Mouse (Mus musculus): ENCODE data around the gene Lcat. TPM values are rescaled to one million over a fixed set of nuclear protein-coding genes. Genes with fewer than 3 reads are reported as not detected.
A peak's percentile ranks its signal among the peaks of the same experiment; 100 is the strongest.

Gene Lcat
- total RNA-seq, 2 experiments from 2014 or later = 2.4 TPM; not detected in 1

DNA sequence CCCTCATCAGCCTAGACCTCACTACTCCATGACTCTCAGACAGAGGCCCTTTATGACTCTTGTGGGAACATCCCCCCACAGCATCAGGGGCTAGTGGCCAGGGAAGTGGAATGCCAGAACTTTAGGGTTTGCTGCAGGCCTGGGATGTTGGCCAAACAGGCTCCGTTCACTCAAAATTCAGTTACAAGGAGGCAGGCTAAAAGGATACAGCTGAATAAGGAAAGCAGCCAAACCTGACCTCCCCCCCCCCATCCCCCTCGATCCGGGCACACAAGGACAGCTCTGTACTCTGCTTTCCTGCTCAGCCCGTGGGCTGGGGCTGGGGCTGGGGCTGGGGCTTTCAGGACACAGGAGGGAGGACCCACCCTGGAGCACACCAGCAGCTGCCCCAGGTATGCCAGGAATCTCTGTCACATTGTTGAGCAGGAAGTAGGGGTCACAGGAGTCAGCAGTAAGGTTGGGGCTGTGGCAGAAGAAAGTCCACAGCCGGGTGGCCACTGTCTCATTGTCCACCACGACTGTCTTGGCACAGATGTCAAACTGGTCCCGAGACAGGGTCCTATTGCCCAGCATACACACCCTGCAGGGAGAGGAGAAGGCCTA lies 8.0 kb upstream of the Lcat start:
- ATAC-seq (replicated peaks; ENCODE audit: low FRiP score, poor library complexity, severe bottlenecking) = no peak

DNA sequence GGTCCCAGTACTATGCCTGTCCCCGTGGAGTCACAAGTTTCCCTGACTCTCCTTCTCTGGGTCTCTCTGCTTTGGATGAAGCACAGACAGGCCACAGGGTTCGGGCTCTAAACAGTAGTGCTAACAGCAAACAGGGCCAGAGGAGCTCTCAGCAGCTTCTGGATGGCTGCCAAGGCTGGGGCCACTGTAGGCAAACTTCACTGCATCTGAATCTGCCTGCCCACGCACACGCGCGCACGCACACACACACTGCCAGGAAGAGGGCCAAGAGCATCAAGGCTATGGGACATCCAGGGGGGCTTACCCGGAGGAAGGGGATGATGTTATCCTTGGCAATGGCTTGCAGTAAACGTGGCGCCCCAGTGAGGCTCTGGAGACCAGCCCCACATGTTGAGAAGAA lies 6.2 kb upstream of the Lcat start:
- no peak for ATAC-seq (replicated peaks; ENCODE audit: low FRiP score, poor library complexity, severe bottlenecking)

DNA sequence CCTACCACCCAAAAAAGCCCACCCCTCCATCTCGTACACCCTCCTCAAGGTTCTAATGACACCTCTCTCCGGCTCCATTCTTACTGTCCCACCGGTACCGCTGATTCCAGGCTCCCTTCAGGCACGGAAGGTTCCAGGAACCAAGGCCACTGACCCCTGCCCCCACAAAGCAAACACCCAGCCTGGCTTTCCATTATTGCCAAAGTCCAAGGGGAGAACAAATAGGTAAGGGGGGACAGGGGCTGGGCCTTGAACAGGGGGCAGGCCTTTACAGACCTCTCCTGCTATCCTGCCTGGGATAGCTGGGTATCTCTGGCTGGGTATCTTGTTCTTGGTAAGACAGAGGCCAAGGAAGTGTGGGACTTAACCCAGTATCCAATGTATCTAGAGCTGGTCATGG lies 640 bp downstream of the Lcat start:
- no peak for ATAC-seq (replicated peaks; ENCODE audit: low FRiP score, poor library complexity, severe bottlenecking)

DNA sequence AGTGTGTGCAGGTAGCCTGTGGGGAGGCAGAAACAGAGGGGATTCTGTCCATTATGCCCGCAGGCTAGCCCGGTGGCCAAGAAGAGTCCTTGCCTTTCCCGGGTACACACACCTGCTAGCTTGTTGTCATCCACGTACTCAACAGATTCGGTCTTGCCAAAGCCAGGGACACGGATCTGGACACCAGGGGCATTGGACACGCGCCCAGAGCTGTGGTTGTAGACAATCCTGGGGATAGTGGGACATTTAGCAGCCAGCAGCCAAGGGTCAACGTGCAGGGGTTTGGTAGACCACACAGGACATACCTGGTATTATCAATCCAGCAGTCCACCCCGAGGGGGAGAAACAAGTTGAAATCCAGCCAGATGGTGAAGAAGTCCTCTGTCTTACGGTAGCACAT lies 1.2 kb downstream of the Lcat start:
- ATAC-seq (replicated peaks; ENCODE audit: low FRiP score, poor library complexity, severe bottlenecking) = no peak

DNA sequence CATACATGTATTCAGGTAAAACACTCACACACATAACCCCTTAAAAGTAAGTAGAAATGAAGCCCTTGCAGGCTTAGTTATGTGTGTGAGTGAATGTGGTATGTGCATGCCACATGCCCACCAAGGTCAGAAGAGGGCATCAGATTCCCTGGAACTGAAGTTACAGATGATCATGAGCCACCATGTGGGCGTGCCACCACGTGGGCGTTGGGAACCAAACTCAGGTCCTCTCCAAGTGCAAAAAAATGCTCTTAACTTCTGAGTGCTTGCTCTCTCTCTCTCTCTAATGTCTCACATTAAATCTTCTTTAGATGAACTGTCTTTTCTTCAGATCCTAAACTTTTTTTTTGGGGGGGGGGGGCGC lies 4.9 kb downstream of the Lcat start, which contains the start of gene Psmb10:
Gene Psmb10 (minus strand): TSS at position 139 of the 364 bp plus-strand sequence.
- ATAC-seq (replicated peaks; ENCODE audit: low FRiP score, poor library complexity, severe bottlenecking) = no peak

DNA sequence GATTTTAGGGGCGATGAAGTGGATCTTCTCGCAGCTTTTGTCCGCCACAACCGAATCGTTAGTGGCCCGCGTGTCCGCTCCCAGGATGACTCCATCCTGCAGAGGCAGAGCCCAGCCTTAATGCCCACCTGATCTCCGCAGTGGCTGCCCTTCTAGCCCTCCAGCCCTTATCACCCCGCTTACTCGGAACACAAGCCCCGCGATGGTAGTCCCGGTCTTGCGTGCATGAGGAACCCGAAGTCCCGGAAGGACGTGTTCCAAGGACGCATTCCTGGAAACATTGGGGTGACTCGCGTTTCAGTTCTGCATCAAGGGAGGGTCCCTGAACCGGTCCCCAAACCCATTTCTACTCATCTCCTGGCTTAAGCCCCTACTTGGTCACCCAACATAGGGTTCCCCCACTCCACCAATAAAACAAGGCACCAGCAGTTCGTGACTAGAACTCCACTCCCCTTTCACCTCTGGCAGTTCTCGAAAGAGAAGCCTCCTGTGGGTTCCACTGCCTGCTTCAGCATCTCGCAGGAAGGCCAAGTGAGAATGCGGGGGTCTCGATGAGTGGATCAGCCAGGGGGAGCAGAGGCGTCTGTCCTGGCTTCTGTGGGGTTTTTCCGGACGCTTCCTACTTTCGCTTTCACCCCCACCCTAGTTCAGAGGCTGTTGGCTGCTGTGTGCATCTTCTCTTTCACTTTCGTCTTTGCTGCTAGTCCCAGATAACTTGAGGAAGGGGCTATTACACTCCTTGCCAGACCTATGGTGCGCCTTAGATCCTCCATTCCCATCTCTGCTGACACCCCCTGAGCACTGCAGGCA lies 5.5 kb downstream of the Lcat start:
- peak; percentile 55 for ATAC-seq (replicated peaks; ENCODE audit: low FRiP score, poor library complexity, severe bottlenecking)

DNA sequence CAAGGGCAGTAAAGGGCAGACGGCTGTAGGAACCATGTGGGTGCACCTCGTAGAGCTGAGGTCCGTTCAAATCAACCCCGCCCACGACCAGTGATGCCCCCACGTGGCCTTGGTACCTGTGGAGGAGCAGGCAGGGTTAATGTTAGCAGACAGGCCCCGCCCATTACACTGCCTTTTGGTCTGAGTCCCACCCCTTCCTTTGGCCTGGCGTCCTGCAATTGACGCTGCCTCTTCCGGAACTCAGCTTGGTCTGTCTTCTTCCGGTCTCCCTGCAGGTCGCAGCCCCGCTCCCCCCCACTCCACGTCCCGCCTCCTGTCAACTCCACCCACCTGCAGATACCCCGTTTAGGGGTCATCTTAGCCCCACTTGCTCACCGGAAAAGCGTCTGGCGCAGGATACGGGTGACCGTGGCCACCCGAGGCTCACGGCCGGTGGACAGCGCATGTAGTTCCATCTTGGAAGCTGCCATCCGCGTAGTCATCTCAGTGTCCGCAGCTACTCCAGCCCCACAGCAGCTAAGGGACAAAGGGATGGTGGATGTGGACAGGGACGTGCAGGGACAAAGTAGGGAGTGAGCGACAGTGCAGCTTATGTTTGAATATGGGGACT lies 6.2 kb downstream of the Lcat start:
- ATAC-seq (replicated peaks; ENCODE audit: low FRiP score, poor library complexity, severe bottlenecking) = peak; percentile 91

DNA sequence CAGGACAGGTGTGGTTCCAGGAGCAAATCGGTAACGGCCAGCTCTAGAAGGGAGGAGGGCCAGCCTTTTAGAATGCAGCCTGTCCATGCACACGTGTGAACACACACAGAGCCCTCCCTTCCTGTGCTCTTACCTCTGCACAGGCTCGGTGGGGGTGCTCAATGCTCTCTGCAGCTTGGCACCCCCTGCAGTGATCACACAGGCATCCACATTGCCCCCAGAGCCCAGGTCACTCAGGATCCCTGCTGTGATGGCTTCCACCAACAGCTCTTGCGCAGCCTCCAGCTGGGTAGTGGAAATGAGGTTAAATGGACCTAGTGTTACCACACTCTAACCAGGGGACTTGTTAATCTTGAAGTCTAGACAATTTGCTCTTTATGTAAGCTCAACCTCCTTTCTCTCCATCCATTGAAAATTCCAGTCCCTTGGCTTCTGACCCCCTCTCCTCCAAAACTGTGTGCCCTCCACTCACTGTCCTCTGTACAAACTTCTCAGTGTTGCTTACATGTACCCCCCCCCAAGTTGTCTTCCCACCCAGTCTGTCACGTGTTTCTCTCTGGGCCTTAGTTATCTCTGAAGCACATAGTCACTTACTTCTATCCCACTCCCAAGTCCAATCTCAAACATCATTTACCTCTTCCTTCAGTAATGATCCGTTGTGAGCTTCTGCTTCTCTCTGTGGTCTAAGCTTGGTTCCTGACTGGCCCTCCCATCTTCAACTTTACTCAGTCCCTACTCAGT lies 7.1 kb downstream of the Lcat start:
- no peak for ATAC-seq (replicated peaks; ENCODE audit: low FRiP score, poor library complexity, severe bottlenecking)

DNA sequence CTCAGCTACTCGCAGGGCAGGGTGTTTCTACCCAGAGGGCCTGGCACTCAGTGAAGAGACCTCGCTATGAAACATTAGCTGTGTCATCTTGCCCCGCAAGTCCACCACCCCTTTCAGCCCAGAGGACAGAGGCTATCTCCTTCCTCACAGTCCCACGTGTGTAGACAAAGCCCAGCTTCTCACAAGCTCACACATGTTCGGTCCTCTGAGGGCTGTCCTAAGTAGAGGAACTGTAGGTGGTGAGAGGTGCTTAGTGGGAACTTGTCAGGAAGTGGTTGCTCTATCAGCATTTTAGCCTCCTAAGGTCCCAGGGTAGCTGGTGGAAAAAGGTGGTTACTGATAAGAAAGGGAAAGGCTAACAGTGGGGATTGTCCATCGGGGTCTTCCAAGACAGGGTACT lies 8.1 kb downstream of the Lcat start:
- ATAC-seq (replicated peaks; ENCODE audit: low FRiP score, poor library complexity, severe bottlenecking) = no peak

DNA sequence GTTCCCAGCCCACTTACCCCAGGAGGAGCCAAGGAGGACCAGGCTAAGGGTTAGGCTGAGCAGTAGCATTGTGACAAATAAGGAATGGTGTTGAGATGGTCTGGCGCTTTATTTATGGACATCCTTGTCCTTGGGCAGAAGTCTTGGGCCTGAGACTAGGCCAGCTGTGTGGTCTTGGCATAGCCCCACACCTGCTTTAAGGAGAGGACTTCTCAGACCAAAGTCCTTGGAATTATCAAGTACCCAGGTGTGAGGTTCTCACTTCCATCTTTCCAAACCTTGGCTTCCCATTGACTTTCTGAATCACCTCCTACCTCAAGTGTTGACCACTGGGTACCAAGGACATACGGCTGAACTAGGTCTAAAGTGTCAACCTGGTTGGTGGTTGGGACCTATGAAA lies 9.4 kb downstream of the Lcat start, which contains the start of gene Ctrl:
Gene Ctrl (minus strand): TSS at position 101 of the 400 bp plus-strand sequence.
- ATAC-seq (replicated peaks; ENCODE audit: low FRiP score, poor library complexity, severe bottlenecking) = no peak

DNA sequence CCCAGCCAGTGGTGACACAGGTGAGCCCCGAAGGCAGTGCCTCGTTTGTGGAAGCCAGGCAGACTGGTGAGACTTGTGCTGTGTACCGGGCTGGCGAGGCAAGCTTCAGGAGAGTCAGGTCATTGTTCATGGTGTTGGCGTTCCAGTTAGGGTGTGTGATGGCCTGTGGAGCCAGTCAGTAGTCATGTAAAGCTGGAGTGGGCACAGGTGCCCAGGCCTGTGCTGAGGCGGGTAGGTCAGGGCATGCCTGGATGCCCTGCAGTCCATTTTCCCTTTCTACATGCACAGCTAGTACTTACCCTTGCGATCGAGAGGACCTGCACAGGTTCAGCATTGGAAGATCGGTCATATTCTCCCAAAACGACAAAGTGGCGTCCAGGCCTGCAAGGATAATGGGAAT lies 10.7 kb downstream of the Lcat start:
- no peak for ATAC-seq (replicated peaks; ENCODE audit: low FRiP score, poor library complexity, severe bottlenecking)

DNA sequence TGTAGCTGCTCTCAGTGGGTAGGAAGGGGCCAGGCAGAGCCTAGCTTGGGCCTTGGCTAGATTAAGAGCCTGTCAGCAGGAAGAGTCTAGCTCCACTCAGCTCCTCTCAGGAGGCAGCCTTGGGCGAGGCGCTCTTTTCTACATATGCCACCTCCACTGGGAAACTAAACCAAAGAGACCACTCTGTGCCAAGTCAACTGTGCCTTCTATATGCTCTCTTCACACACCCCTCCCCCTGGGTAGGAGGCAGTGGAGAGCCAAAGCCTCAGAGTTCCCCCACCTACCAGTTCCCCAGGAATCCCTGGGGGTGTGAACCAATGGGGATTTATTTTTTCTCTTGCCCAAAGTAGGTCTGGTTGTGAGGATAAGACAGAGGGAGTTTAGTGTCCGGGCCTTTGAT lies 11.9 kb downstream of the Lcat start:
- no peak for ATAC-seq (replicated peaks; ENCODE audit: low FRiP score, poor library complexity, severe bottlenecking)

DNA sequence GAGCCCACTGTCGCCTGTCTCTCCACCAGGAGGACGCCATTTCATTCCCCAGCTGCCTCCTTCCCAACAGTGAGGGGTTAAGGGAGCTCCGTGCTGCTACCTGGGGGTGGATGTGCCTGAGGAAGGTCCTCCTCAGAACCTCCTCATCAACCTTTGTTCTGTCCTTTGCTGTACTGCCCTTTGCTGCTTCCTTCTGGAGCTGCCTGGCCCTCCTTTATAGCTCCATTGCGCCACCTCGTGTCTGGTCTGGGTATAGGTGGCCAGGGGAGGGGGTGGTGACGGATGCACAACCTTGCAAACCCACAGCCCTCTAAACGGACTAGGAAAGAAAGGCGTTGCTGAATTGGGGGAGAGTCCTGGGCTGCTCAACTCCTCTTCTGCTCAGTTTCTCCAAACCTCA lies 12.6 kb downstream of the Lcat start:
- peak; percentile 73 for ATAC-seq (replicated peaks; ENCODE audit: low FRiP score, poor library complexity, severe bottlenecking)

DNA sequence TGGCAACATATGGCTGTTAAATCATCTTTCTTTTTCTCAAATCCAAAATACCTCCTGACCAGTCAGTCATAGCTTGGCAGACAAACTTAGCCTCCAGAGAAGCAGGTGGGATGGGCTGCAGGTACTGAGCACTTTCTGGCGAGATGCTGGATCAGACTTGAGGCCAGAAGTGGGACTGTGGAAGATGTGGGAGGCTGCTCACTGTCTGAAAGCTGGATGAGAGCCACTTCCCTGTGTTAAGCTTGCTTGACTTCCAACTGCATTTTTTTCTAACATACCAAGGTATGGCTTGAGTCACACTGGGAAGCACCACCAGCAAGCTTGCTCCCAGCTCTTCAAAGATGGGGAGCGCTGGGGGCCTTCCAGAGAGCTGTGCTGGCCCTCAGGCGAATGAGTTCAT lies 18.1 kb downstream of the Lcat start:
- no peak for ATAC-seq (replicated peaks; ENCODE audit: low FRiP score, poor library complexity, severe bottlenecking)

DNA sequence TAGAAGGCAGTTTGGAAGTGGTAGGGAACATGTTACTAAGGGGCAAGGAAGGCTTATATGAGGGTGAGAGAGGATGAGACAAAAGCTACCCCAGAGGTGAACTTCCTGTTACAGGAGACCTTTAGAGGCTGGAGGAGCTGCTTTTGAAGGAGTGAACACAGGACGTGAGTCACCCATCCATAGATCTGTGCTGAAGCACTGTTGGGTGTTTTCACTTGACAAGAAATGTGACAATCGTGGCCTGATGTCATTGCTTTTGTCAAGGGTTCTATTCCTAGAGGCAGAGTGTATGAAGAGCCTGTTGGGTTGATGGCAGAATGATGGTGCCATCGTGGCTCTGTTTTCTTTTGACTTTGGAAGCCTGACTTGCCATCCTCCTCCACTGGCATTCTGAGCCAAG lies 23.8 kb downstream of the Lcat start:
- no peak for ATAC-seq (replicated peaks; ENCODE audit: low FRiP score, poor library complexity, severe bottlenecking)

DNA sequence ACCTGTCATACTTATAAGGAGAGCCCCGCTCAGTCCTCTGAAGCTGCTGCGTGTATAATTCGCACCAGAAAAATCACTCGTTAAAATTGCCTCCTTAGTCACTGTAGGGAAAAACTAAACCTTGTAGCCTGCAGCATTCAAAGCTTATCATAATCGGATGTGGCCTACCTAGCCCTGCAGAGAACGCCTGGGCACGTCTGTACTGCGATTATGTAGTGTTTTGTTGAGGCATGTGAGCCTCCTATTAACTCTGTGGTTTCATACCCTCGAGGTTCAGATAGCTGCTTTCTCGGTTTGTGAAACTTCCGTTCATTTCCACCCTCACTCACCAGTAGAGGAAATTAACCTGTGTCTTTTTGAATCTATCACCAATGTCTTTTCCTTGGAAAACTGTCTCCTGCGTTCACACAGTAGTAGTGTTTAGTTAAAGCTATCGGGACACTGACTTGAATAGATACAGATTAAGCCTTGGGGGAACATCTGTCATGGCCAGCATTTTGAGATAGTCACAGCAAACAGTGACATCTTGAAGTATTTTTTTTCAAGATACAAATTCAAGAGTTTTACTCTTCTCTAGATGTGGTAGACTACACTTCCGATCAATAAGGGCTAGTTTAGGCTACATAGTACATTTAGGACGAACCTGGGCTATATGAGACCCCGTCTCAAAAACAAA lies 42.1 kb downstream of the Lcat start:
- ATAC-seq (replicated peaks; ENCODE audit: low FRiP score, poor library complexity, severe bottlenecking) = peak; percentile 54

DNA sequence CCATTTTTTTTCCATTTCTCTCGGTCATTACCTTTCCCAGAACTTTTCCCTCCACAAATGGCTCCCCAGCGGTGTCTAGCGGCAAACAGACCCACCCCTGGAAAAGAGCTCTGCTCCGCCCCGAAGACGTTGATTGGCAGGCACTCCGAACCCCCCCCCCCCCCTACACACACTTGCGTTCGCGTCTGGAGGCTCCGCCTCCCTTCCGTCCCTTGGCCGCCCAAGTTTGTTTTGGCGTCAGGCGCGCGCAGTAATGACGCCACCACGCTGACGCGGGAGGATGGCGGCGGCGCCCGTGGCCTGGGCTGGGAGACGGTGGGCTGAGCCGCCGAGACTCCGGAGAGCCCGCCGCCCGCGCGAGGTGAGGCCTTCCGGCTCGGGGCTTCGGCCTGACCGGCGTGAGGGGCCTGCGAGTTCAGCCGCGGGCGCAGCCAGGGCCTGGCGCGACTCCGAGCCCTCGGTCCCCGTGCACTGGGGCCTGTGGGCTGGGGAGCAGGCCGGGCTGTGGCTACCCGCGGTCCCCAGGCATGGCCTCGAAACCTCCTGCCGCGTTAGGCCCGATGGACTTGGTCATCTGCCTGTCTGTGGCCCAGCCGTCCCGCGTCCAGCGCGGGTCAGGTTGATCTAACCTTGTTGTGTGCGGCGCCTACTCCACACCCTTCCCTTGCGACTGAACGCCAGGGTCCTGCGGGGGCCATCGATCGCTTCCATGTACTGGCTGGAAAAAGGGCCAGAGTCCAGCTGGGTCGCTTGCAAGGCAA lies 42.8 kb downstream of the Lcat start, which contains the start of gene Pskh1:
Gene Pskh1 (plus strand): TSS at position 262 of the 761 bp plus-strand sequence.
- peak; percentile 93 for ATAC-seq (replicated peaks; ENCODE audit: low FRiP score, poor library complexity, severe bottlenecking)

DNA sequence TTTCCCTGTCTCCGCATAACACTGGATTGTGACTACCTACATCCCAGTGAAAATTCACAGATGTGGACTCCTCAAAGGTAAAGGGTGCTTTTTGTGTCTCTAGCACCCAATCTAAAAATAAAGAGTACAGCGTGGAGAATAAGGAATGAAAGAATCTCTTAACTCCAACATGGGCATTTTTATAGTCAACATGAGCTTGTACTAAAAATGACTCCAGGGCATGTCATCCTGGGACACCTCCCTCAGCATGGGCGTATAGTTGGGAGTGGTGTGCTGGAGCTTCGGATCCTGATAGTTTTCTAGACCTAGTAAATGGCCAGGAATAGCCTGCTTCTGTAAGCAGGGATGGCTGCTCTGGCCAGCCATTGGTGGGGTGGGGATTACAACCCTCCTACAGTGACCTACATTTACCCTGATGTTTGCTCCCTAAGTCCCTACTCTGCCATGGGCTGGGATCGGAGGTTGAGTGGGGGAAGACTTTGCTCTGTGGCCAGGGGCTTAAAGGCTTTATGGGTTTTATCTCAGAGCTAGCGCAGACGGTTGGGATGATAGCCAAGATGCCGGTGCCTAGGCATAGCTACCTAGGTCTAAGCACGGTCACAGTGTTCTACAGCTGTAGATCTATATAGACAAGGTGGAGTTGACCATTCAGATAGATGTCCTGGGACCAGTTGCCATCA lies 45.2 kb downstream of the Lcat start:
- no peak for ATAC-seq (replicated peaks; ENCODE audit: low FRiP score, poor library complexity, severe bottlenecking)

DNA sequence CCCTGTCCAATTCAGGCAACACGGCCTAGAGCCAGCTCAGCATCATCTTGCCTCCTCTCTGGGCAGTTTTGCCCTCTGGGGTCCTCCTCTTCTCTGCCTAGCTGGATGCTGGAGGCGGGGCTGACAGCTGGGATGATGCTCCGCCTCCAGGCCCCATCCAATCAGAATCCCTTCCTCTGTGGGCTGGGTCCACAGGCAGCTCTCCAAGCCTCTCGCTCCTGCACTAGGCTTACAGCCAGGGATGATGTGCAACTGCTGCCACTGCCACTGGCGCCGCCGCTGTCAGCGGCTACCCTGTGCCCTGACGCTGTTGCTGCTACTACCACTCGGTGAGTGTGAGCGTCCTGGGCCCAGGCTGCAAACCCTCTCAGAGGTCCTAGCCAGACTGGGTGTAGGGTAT lies 49.8 kb downstream of the Lcat start, which contains the start of gene Nrn1l:
Gene Nrn1l (plus strand): TSS at position 229 of the 400 bp plus-strand sequence.
- ATAC-seq (replicated peaks; ENCODE audit: low FRiP score, poor library complexity, severe bottlenecking) = peak; percentile 44; the same call in 1 of the 2 replicates

Data from erythroid progenitor cell, adult 5-6 weeks (primary cell).